Mouse (Mus musculus) limb, embryonic 11.5 days (tissue): ENCODE data around the gene Cc2d1a. TPM values are rescaled to one million over a fixed set of nuclear protein-coding genes. Genes with fewer than 3 reads are reported as not detected.

ENCODE experiments used
- ATAC-seq: fragments of 200-750 bp; cut with Nextera tagmentation; 2 replicates; pipeline ENCODE4 v1.8.0; 2017; ENCODE audit warnings: low read depth; ENCODE audit not compliant: insufficient number of reproducible peaks, low FRiP score, low TSS enrichment
- DNase-seq: peaks from one replicate; pipeline ENCODE4 v3.0.0-alpha.2; 2015; ENCODE audit warnings: low spot score
- H3K27ac ChIP-seq: fragments of 300-500 bp; sonication (generic); replicated peaks from 2 replicates; pipeline ENCODE4 v1.5.1; 2014; ENCODE audit warnings: low read depth, mild to moderate bottlenecking, low read length
- H3K27me3 ChIP-seq: fragments of 300-500 bp; sonication (generic); 2 replicates; pipeline ENCODE4 v1.6.1; 2014; ENCODE audit warnings: mild to moderate bottlenecking, low read length, mixed read lengths; ENCODE audit not compliant: control insufficient read depth, insufficient read depth
- H3K36me3 ChIP-seq: fragments of 300-500 bp; sonication (generic); 2 replicates; pipeline ENCODE4 v1.6.1; 2014; ENCODE audit warnings: mild to moderate bottlenecking, low read length, moderate library complexity, mixed read lengths; ENCODE audit not compliant: control insufficient read depth, insufficient read depth
- H3K4me1 ChIP-seq: fragments of 300-500 bp; sonication (generic); 2 replicates; pipeline ENCODE4 v1.6.1; 2014; ENCODE audit warnings: low read length, mixed read lengths; ENCODE audit not compliant: control insufficient read depth, insufficient read depth
- H3K4me2 ChIP-seq: fragments of 300-500 bp; sonication (generic); 2 replicates; pipeline ENCODE4 v1.6.1; 2014; ENCODE audit warnings: low read depth, mild to moderate bottlenecking, moderate library complexity; ENCODE audit not compliant: severe bottlenecking
- H3K4me3 ChIP-seq: fragments of 300-500 bp; sonication (generic); 2 replicates; pipeline ENCODE4 v1.5.1; 2014; ENCODE audit warnings: low read depth, low read length
- H3K9ac ChIP-seq: fragments of 300-500 bp; sonication (generic); 2 replicates; pipeline ENCODE4 v1.6.1; 2014; ENCODE audit warnings: mild to moderate bottlenecking, low read length
- H3K9me3 ChIP-seq: fragments of 300-500 bp; sonication (generic); 2 replicates; pipeline ENCODE4 v1.6.1; 2016; ENCODE audit warnings: low read length; ENCODE audit not compliant: control insufficient read depth
- WGBS: fragments of 180-500 bp; shearing (Covaris S2); extraction: QIAGEN DNeasy Blood & Tissue Kit; methylation state at CpG from one replicate; pipeline ENCODE4 v1.1.7; 2014; 5-methylcytosine and 5-hydroxymethylcytosine counted together
- polyA plus RNA-seq: library from polyadenylated mRNA; unstranded; fragments of >200 nt; fragmentation: Nextera tagmentation; extraction: Ambion mirVana; gene quantifications from 2 replicates; pipeline ENCODE4 v1.2.1, GENCODE M21; 2014

The Cc2d1a gene
- polyA plus RNA-seq, 1 experiment from 2014 or later: 15.7 TPM

- H3K9me3 ChIP-seq: no peaks in the 10 kb centered on the region
- no peak for ATAC-seq
Observed at GRCm38 (mm10) chr8:84183261-84184084, 35.7 kb upstream of the Cc2d1a start.

GRCm38 (mm10) chr8:84182833-84183232 is 35.1 kb upstream of the Cc2d1a start:
- Histone ChIP-seq H3K36me3 (peaks cover 4% of the 10 kb centered on the region), H3K4me2 (peak overlapping the region; percentile 59), H3K27me3 (no peaks in the 10 kb centered on the region), H3K9me3 (no peaks in the 10 kb centered on the region), H3K27ac (peak overlapping the region; percentile 93), H3K9ac (peak overlapping the region; percentile 99), H3K4me3 (peak overlapping the region; percentile 83), H3K4me1 (peaks cover 42% of the 10 kb centered on the region)
- DNase-seq (no peak), ATAC-seq (no peak)
- 54% methylated on average over 4 of the region's 4 CpGs for WGBS

More at GRCm38 (mm10) chr8:84183261-84184084, 35.7 kb upstream of the Cc2d1a start:
- peak; percentile 78 for DNase-seq
- 1% methylated on average over 65 of the region's 87 CpGs for WGBS
- H3K27ac ChIP-seq: peak overlapping the region; percentile 93
- H3K27me3 ChIP-seq: no peaks in the 10 kb centered on the region
- H3K4me2 ChIP-seq: peak overlapping the region; percentile 59
- peak overlapping the region; percentile 83 for H3K4me3 ChIP-seq
- H3K4me1 ChIP-seq: peaks cover 40% of the 10 kb centered on the region
- H3K9ac ChIP-seq: peak overlapping the region; percentile 99
- peaks cover 3% of the 10 kb centered on the region for H3K36me3 ChIP-seq

GRCm38 (mm10) chr8:84180530-84181190 is 32.9 kb upstream of the Cc2d1a start:
- peak overlapping the region; percentile 92 for H3K27ac ChIP-seq
- H3K27me3 ChIP-seq: no peaks in the 10 kb centered on the region
- peaks cover 6% of the 10 kb centered on the region for H3K36me3 ChIP-seq
- WGBS: under 1% methylated on average over 16 of the region's 16 CpGs
- H3K9me3 ChIP-seq: no peaks in the 10 kb centered on the region
- peak overlapping the region; percentile 27 for H3K4me3 ChIP-seq
- peak overlapping the region; percentile 62 for H3K4me2 ChIP-seq
- H3K4me1 ChIP-seq: peaks cover 42% of the 10 kb centered on the region
- DNase-seq (peak; percentile 85), ATAC-seq (peak; percentile 61)
- H3K9ac ChIP-seq: peak overlapping the region; percentile 69

- 6% methylated on average over 4 of the region's 4 CpGs for WGBS
- Histone ChIP-seq H3K9me3 (no peaks in the 10 kb centered on the region), H3K36me3 (peaks cover 8% of the 10 kb centered on the region), H3K4me3 (peak overlapping the region; percentile 27), H3K4me1 (peaks cover 42% of the 10 kb centered on the region), H3K9ac (peak overlapping the region; percentile 69), H3K27ac (peak overlapping the region; percentile 92), H3K4me2 (peak overlapping the region; percentile 62), H3K27me3 (no peaks in the 10 kb centered on the region)
- ATAC-seq (no peak), DNase-seq (no peak)
Observed at GRCm38 (mm10) chr8:84179946-84180345, 32.2 kb upstream of the Cc2d1a start.

GRCm38 (mm10) chr8:84178592-84178991 is 30.9 kb upstream of the Cc2d1a start:
- no peak overlapping the region for H3K4me3 ChIP-seq
- no peak overlapping the region for H3K27ac ChIP-seq
- H3K4me2 ChIP-seq: no peak overlapping the region
- no peak for DNase-seq
- H3K9me3 ChIP-seq: no peaks in the 10 kb centered on the region
- WGBS: 85% methylated on average over 8 of the region's 8 CpGs
- ATAC-seq: no peak
- H3K9ac ChIP-seq: no peak overlapping the region
- H3K27me3 ChIP-seq: no peaks in the 10 kb centered on the region
- peaks cover 10% of the 10 kb centered on the region for H3K36me3 ChIP-seq
- H3K4me1 ChIP-seq: peaks cover 36% of the 10 kb centered on the region

GRCm38 (mm10) chr8:84177405-84177804 is 29.7 kb upstream of the Cc2d1a start:
- H3K4me1 ChIP-seq: peaks cover 31% of the 10 kb centered on the region
- no peaks in the 10 kb centered on the region for H3K27me3 ChIP-seq
- H3K9me3 ChIP-seq: no peaks in the 10 kb centered on the region
- H3K27ac ChIP-seq: no peak overlapping the region
- no peak overlapping the region for H3K9ac ChIP-seq
- no peak for DNase-seq
- peaks cover 12% of the 10 kb centered on the region for H3K36me3 ChIP-seq
- H3K4me2 ChIP-seq: no peak overlapping the region
- no peak for ATAC-seq
- WGBS: 87% methylated on average over 3 of the region's 3 CpGs
- no peak overlapping the region for H3K4me3 ChIP-seq

GRCm38 (mm10) chr8:84176560-84176959 is 28.8 kb upstream of the Cc2d1a start:
- no peak overlapping the region for H3K4me3 ChIP-seq
- DNase-seq (no peak), ATAC-seq (no peak)
- H3K36me3 ChIP-seq: peaks cover 16% of the 10 kb centered on the region
- peak overlapping the region; percentile 17; the same call in 1 of the 2 replicates for H3K9ac ChIP-seq
- H3K9me3 ChIP-seq: no peaks in the 10 kb centered on the region
- no peak overlapping the region for H3K4me2 ChIP-seq
- H3K27me3 ChIP-seq: no peaks in the 10 kb centered on the region
- 21% methylated on average over 3 of the region's 3 CpGs for WGBS
- no peak overlapping the region for H3K27ac ChIP-seq
- H3K4me1 ChIP-seq: peaks cover 28% of the 10 kb centered on the region

- Histone ChIP-seq H3K9ac (no peak overlapping the region), H3K27ac (no peak overlapping the region; the same call in 1 of the 2 replicates), H3K9me3 (no peaks in the 10 kb centered on the region), H3K4me3 (no peak overlapping the region), H3K36me3 (peaks cover 17% of the 10 kb centered on the region), H3K27me3 (no peaks in the 10 kb centered on the region), H3K4me1 (0 out of 2 replicates have a peak, but pooled peaks cover 5% of the 10 kb centered on the region), H3K4me2 (no peak overlapping the region)
- WGBS: 82% methylated on average over 6 of the region's 6 CpGs
- ATAC-seq (no peak), DNase-seq (no peak)
Observed at GRCm38 (mm10) chr8:84173861-84174260, 26.1 kb upstream of the Cc2d1a start.
